Mouse (Mus musculus) layer of hippocampus, postnatal 25 days (tissue): ENCODE data around the gene Zfyve1. TPM values are rescaled to one million over a fixed set of nuclear protein-coding genes. Genes with fewer than 3 reads are reported as not detected.
A peak's percentile ranks its signal among the peaks of the same experiment; 100 is the strongest.
"Not testable (repeated sequence)": the region's sequence is repeated elsewhere in the genome, so short reads cannot be mapped to it uniquely, and the experiment has no call there.

Experiments used
- DNase-seq, 2 experiments: peaks; one replicate each; pipeline ENCODE4 v3.0.0; 2022; ENCODE audit warnings: mixed read lengths in 2 of 2, low spot score in 1 of 2; ENCODE audit errors: extremely low spot score in 1 of 2
- total RNA-seq, 2 experiments: library from RNA; stranded (reverse); gene quantifications; 2 replicates each; pipeline ENCODE4 v1.2.3; 2021

Gene Zfyve1
- total RNA-seq, result 10 to 100 TPM; 45.3 to 45.7 TPM

DNA sequence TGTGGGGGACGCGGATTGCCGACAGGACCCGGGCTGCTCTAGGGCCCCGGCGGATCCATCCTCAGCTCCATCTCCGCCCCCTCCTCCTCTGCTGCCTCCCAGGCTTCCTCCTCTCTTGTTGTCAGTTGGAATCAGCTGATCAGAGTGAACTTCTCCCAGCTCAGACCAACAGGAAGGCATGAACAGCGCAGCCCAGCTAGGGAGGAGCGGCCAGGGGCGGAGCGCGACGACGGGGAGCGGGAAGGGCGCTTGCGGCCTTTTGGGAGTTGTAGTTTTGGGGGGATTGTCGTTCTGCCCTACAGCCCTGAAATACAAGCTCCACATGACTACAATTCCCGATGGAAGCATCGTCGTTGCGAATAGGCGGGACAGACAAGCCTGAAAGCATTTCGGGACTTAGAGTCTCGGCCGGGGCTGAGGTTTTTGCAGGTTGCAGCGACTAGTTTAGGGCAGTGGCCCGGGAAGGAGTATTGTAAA, at the start of gene Zfyve1:
Zfyve1 (minus strand) TSS at position 198 of the 477 bp plus-strand sequence.
- DNase-seq, result peak; percentile 74 to 87

DNA sequence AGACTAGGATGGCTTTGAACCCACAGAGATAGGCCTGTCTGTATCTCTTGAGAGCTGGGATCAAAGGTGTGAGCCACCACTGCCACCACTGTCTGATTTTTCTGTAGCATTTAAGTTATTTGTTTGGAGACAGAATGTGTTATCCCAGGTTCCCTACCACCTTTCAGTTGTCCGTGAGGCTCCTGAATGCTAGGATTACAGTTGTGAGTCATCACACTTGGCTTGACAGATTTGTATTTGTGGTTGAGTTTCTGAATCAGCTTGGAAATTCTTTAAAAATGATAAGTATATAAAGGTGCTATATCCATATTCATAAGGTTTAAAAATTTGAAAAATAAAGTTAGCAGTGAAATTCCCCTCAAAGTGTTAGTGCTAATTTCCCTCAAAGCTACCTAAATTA, 46.1 kb upstream of the Zfyve1 start:
- no peak for DNase-seq

DNA sequence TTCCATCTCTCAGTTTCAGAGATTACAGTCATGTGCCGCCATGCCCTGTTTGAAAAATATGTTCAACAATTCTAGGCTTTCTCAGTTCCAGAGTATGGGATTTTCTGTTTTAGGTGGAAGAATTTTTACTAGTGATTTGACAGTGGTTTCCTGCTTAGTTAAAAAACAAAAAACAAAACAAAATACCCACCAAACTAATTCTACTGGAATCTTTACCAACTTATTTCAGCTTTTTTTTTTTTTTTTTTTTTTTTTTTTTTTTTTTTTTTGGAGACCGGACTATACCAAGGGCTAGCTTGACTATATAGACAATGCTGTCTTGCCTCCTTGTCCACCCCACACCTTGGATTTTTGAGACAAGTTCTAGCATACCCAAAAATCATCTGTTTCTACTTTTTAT, 44.2 kb upstream of the Zfyve1 start:
- no peak for DNase-seq

DNA sequence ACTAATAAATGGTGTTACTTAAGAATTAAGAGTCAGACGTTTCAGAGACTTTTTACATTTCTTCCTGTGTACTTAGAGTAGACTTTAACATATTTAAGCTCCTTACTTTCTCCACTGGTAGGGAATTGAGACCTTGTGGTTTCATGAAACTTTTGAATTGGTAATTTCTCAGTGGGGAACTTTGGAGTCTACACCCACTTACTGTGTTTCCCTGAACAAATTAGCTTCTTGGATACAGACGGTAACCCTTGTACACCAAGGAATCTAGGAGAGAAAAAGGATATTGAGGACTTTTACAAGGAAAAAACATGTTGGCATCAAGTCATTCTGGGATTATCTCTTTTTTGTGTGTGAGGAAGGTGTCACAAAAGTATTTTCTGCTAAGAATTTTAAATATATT, 36.8 kb upstream of the Zfyve1 start:
- no peak for DNase-seq

- DNase-seq, result peak; percentile 11 to 43
Observed at GRCm38 (mm10) chr12:83632680-83633025, 35.6 kb upstream of the Zfyve1 start.

DNA sequence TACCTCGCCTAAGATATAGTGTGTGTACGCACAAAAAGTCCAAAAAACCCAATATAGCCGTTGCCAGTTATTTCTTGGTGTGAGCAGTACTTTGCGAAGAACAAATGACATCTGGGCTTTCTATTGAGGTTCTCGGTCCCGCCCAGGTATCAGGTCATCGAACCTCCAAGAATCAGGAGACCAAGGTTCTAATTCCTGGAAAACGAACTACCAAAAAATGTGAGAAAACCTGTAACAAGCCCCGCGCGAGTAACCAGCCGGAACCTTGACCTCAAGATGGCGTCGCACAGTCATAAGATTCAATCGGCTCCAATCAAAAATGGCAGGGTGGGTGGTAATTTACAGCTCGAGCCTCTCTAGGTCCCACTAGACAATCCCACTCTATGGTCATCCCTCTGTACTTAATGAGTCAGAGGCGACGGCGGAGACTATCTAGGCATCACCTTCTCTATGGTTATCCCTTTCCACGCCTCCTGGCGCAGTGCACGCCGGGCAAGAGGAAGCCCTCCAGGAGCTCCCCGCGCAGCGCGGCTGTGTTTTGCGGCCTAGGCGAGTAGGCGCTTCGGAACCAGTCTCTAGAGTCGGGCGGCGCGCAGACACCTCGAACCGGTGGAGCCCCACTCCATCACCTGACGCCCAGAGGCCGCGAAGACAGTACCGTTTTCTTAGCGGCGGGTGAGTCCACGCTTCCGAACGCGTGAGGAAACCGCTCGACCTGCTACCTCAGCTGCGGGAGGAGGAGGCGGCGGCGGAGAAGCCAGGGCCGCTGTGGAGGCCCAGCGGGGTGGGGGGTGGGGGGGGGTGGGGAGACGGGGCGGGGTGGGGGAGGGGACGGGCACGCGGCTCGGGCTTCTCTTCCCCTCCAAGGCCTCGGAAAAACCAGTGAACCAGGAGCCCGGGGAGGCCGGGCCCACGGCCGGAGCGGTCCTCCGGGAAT, 35.0 kb upstream of the Zfyve1 start:
- DNase-seq, result peak; percentile 84 to 93

GRCm38 (mm10) chr12:83630936-83631335, 33.9 kb upstream of the Zfyve1 start, which contains the start of gene Rbm25:
Gene Rbm25, plus strand, starts transcription at chr12:83631236.
- not testable (repeated sequence) for DNase-seq

- no peak for DNase-seq
Observed at GRCm38 (mm10) chr12:83624321-83624720, 27.3 kb upstream of the Zfyve1 start.

GRCm38 (mm10) chr12:83622031-83622755, 25.2 kb upstream of the Zfyve1 start:
- DNase-seq, result no peak

- not testable (repeated sequence) for DNase-seq
Observed at GRCm38 (mm10) chr12:83620694-83621093, 23.7 kb upstream of the Zfyve1 start.

DNA sequence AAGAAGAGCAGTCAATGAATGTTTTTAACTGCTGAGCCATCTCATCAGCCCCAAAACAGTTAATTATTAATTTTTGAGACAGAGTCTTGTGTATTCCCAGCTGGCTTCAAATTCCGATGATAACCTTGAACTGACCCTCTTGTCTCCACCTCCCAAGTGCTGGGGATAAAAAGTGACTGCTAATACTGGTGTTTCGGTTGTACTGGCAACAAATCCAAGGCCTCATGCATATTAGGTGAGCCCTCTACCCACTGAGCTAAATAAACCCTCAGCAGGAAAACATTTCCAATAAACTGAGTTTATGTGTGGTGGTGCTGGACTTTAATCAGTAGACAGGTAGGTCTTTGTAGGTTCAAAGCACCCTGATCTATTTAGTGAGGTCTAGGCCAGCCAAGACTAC, 22.0 kb upstream of the Zfyve1 start:
- no peak for DNase-seq

DNA sequence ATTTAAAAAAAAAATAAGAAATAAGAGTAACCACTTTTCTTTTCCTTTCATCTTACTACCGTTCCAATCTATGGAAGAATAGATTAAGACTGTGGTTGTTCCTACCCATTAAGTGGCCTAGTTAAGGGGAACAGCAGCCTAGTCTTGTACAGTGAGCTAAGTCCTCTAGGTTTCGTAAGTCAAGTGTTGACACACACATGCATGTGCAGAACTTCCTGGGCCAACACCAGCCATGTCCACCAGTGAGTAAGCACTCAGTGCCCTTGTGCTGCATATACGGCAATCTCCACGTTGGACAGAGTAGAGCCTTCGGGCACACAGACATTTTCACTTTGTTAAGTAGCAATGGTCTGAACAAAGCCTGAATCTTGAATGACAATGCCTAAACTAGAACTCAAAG, 20.2 kb upstream of the Zfyve1 start:
- no peak for DNase-seq

- DNase-seq, result not testable (repeated sequence)
Observed at GRCm38 (mm10) chr12:83606411-83606810, 9.4 kb upstream of the Zfyve1 start.

GRCm38 (mm10) chr12:83602285-83602684, 5.3 kb upstream of the Zfyve1 start:
- DNase-seq, result no peak

GRCm38 (mm10) chr12:83597881-83598280, 859 bp upstream of the Zfyve1 start:
- DNase-seq, result no peak

- DNase-seq, result peak in 1 of 2 experiments; percentile 11
Observed at GRCm38 (mm10) chr12:83596191-83596954, 649 bp downstream of the Zfyve1 start.

- DNase-seq, result no peak
Observed at GRCm38 (mm10) chr12:83594454-83595040, 2.5 kb downstream of the Zfyve1 start.

DNA sequence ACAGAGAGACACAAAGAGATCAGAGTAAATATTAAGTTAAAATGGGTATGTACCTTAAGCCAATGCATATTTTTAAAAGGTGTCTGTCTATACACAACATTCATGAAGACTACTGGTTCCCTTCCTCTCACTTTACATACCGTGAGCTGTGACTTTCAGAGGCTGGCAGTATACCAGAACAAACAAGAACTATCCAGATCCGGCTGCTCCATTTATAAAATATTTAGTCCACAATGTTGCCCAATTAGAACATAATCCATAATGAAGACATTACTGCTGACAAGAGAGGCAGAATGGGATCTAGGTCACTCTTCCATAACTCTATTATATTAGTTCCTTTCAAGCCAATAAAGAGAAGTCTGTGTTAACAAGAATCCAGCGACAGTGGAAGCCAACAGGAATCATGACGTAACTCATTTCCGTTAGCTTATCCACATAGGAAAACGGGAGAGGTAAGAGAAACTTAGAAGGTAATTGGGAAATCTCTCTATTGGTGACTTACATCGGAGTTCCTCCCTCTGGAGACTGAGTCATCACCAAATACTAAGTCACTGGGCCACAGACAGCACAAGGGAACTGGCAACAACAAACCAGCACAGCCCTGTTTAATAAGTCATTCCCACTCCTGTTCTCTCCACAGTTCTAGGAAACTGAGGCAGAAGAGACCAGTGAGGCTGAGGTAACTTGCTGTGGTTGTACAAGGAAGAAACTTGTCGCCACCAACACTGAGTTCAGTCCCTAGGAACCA, 5.1 kb downstream of the Zfyve1 start:
- DNase-seq, result no peak

GRCm38 (mm10) chr12:83586628-83587027, 10.4 kb downstream of the Zfyve1 start:
- DNase-seq, result no peak
